Mouse (Mus musculus) testis, adult 2 months (tissue): ENCODE measurements at regions not wholly inside any gene's neighbourhood (a gene's known extent, or its start where the extent isn't known, plus 50 kb on each side); places are given as distances from the start of the nearest gene placed in this dataset.

Experiments
- CTCF ChIP-seq: fragments of 200-500 bp; IDR thresholded peaks from 2 replicates; pipeline ENCODE4 v1.5.1; 2012; ENCODE audit warnings: low read depth, mild to moderate bottlenecking, inconsistent platforms, low read length, moderate library complexity; ENCODE audit not compliant: control insufficient read depth, insufficient read depth, insufficient replicate concordance
- POLR2A ChIP-seq: fragments of 200-500 bp; IDR thresholded peaks from 2 replicates; pipeline ENCODE4 v1.6.1; 2012; ENCODE audit warnings: low read depth, mild to moderate bottlenecking, inconsistent platforms, low read length, moderate library complexity; ENCODE audit not compliant: control insufficient read depth

DNA sequence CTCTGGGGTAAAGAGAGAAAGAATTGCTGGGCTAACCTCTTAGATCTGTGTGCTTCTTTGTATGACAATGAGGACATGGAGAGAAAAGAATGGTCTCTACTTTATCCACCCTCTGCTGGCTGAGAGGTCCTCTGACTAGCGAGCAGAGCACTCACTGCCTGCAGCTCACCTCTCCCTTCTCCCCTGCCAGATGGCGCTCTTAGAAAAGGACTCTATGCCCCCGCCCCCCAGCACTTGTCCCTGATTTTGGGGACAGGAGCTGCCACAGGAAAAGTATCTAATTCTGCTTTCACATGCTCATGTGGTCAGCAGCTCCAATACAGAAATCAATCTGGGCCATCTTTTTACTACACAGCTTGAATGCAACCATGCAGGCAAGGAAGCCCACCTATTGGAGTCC lies 237.1 kb upstream of the Nr4a3 start:
- TF ChIP-seq CTCF, result no peak
- TF ChIP-seq POLR2A, result no peak
